Mouse (Mus musculus) left cerebral cortex, adult 2 months (tissue): ENCODE data around the gene Itga9. TPM values are rescaled to one million over a fixed set of nuclear protein-coding genes. Genes with fewer than 3 reads are reported as not detected.

Experiments
- DNase-seq, 2 experiments: peaks; one replicate each; pipeline ENCODE4 v3.0.0; 2021 to 2022; ENCODE audit warnings: low spot score in 2 of 2, mixed read lengths in 1 of 2; ENCODE audit errors: extremely low spot score in 1 of 2
- H3K27ac ChIP-seq: fragments of 200-600 bp; 2 replicates; pipeline ENCODE4 v1.8.1; 2022
- H3K4me3 ChIP-seq: fragments of 200-600 bp; 2 replicates; pipeline ENCODE4 v1.8.1; 2022
- CTCF ChIP-seq: fragments of 200-600 bp; IDR thresholded peaks from 2 replicates; pipeline ENCODE4 v1.8.1; 2022; ENCODE audit warnings: antibody characterized with exemption, mild to moderate bottlenecking, moderate library complexity
- intact Hi-C: fragments of 180-260 bp; cut with DNase I; formaldehyde crosslinking; loops from one replicate; pipeline ENCODE4 v1.15.1; 2025
- total RNA-seq, 2 experiments: library from RNA; stranded (reverse); gene quantifications; 2 replicates each; pipeline ENCODE4 v1.2.3; 2021

The Itga9 gene
- total RNA-seq, 2 experiments from 2014 or later: 8.2 to 8.3 TPM

- H3K27ac ChIP-seq: no peak overlapping the region
- no peak for DNase-seq
- no peak for TF ChIP-seq CTCF
- no peak overlapping the region for H3K4me3 ChIP-seq
- intact Hi-C loops: no loop called here
Measured at GRCm38 (mm10) chr9:118832533-118832932, 226.0 kb downstream of the Itga9 start.

- Histone ChIP-seq H3K27ac (no peak overlapping the region), H3K4me3 (no peak overlapping the region)
- TF ChIP-seq CTCF: no peak
- DNase-seq: no peak
- intact Hi-C loops: no loop called here
Measured at GRCm38 (mm10) chr9:118833413-118833812, 226.9 kb downstream of the Itga9 start.

GRCm38 (mm10) chr9:118838910-118839667 is 232.6 kb downstream of the Itga9 start:
- DNase-seq: no peak
- Histone ChIP-seq H3K27ac (no peak overlapping the region), H3K4me3 (no peak overlapping the region)
- intact Hi-C loops: no loop called here
- TF ChIP-seq CTCF: no peak

- Histone ChIP-seq H3K27ac (no peak overlapping the region), H3K4me3 (no peak overlapping the region)
- TF ChIP-seq CTCF: peak; percentile 11
- no peak for DNase-seq
- intact Hi-C loops: no loop called here
Measured at GRCm38 (mm10) chr9:118841247-118841646, 234.8 kb downstream of the Itga9 start.

- no peak overlapping the region for H3K27ac ChIP-seq
- H3K4me3 ChIP-seq: no peak overlapping the region
- DNase-seq: no peak
- no peak for TF ChIP-seq CTCF
- intact Hi-C loops: no loop called here
Measured at GRCm38 (mm10) chr9:118841907-118842432, 235.5 kb downstream of the Itga9 start.

- no peak for DNase-seq
- intact Hi-C loops: no loop called here
- H3K27ac ChIP-seq: no peak overlapping the region
- H3K4me3 ChIP-seq: no peak overlapping the region
- no peak for TF ChIP-seq CTCF
Measured at GRCm38 (mm10) chr9:118843711-118844110, 237.2 kb downstream of the Itga9 start.

- no peak for TF ChIP-seq CTCF
Measured at GRCm38 (mm10) chr9:118845003-118845402, 238.5 kb downstream of the Itga9 start.

GRCm38 (mm10) chr9:118846766-118847165 is 240.3 kb downstream of the Itga9 start:
- Histone ChIP-seq H3K27ac (no peak overlapping the region), H3K4me3 (no peak overlapping the region)
- no peak for TF ChIP-seq CTCF
- DNase-seq: no peak
- intact Hi-C loops: no loop called here

More at GRCm38 (mm10) chr9:118845003-118845402, 238.5 kb downstream of the Itga9 start:
- no peak for DNase-seq
- intact Hi-C loops: no loop called here
- H3K4me3 ChIP-seq: no peak overlapping the region
- H3K27ac ChIP-seq: no peak overlapping the region

GRCm38 (mm10) chr9:118856665-118857064 is 250.2 kb downstream of the Itga9 start:
- Histone ChIP-seq H3K27ac (no peak overlapping the region), H3K4me3 (no peak overlapping the region)
- no peak for TF ChIP-seq CTCF
- intact Hi-C loops: no loop called here
- DNase-seq: no peak

- TF ChIP-seq CTCF: no peak
- no peak for DNase-seq
- Histone ChIP-seq H3K4me3 (no peak overlapping the region), H3K27ac (no peak overlapping the region)
- intact Hi-C loops: no loop called here
Measured at GRCm38 (mm10) chr9:118860613-118861141, 254.2 kb downstream of the Itga9 start.

- Histone ChIP-seq H3K4me3 (no peak overlapping the region), H3K27ac (no peak overlapping the region)
- no peak for DNase-seq
- no peak for TF ChIP-seq CTCF
- intact Hi-C loops: no loop called here
Measured at GRCm38 (mm10) chr9:118862214-118862613, 255.7 kb downstream of the Itga9 start.

GRCm38 (mm10) chr9:118862852-118863260 is 256.4 kb downstream of the Itga9 start:
- no peak overlapping the region for H3K4me3 ChIP-seq
- TF ChIP-seq CTCF: no peak
- H3K27ac ChIP-seq: no peak overlapping the region
- intact Hi-C loops: no loop called here
- no peak for DNase-seq

GRCm38 (mm10) chr9:118863528-118863927 is 257.0 kb downstream of the Itga9 start:
- H3K4me3 ChIP-seq: no peak overlapping the region
- DNase-seq: no peak
- H3K27ac ChIP-seq: no peak overlapping the region
- intact Hi-C loops: no loop called here
- TF ChIP-seq CTCF: no peak
